Mouse (Mus musculus) fat pad, adult 2 months (tissue): ENCODE data around the gene Acsbg1.

Experiments
- DNase-seq: peaks from one replicate; pipeline ENCODE4 v3.0.0-alpha.2; 2011; ENCODE audit warnings: low read depth, low spot score; ENCODE audit errors: extremely low read depth

Gene Acsbg1

DNA sequence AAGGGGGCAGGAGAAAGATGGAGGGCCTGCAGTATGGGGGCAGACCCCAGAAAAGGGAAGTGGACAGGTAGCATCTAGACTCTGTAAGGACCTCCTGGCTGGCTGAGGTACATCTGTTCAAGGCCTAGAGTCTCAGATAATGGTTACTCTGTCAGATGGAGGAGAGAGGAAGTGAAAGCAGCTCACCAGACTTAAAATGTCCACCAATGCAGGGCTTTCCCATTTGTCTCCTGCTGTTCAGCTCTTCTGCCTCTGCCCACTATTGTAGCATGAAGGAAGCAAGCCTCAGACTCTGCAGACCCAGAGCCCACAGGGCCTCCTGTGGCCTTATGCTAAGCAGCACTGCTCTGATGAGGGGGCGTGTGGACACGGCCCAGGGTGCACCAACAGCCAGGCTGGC lies 106.6 kb downstream of the Acsbg1 start:
- no peak for DNase-seq
